Mouse (Mus musculus) colon, adult 2 months (tissue): ENCODE measurements around the gene Mindy2. TPM values are rescaled to one million over a fixed set of nuclear protein-coding genes. Genes with fewer than 3 reads are reported as not detected.

Source experiments
- polyA plus RNA-seq: library from polyadenylated mRNA; depleted of rRNA; stranded (reverse); fragments of >200 nt; gene quantifications from 2 replicates; pipeline ENCODE4 v1.2.3, GENCODE M21; 2012; rRNA removed

Gene Mindy2
- 10.8 and 17.8 TPM in 2 replicates for polyA plus RNA-seq

GRCm38 (mm10) chr9:70657013-70657967 lies at the start of gene Mindy2:
Gene Mindy2 (minus strand): TSS chr9:70657174.

GRCm38 (mm10) chr9:70678682-70679131 lies 21.7 kb upstream of the Mindy2 start, which contains the start of gene Adam10:
Gene Adam10 (plus strand): TSS chr9:70678997.

GRCm38 (mm10) chr9:70656130-70657007 lies 605 bp downstream of the Mindy2 start, which contains the start of gene Gm10642:
Gene Gm10642 (plus strand): TSS chr9:70656251.

Other genes starting within 250 kb of the Mindy2 start
- gene Ccnb2, start 235.6 kb downstream of the Mindy2 start, polyA plus RNA-seq = 9.9 and 13.9 TPM in 2 replicates
- 31.1 and 36.3 TPM in 2 replicates for gene Rnf111, start 153.4 kb downstream of the Mindy2 start, polyA plus RNA-seq
- 4.8 and 5.3 TPM in 2 replicates for gene Sltm, start 114.4 kb downstream of the Mindy2 start, polyA plus RNA-seq
- 0.62 and 1.1 TPM in 2 replicates for gene Gm10642, start 923 bp downstream of the Mindy2 start, polyA plus RNA-seq
- gene Adam10, start 21.8 kb upstream of the Mindy2 start, polyA plus RNA-seq = 35.8 and 38.3 TPM in 2 replicates